Mouse (Mus musculus) heart, adult 2 months (tissue): ENCODE results near the gene Tmprss3. TPM values are rescaled to one million over a fixed set of nuclear protein-coding genes. Genes with fewer than 3 reads are reported as not detected.

Experiments
- DNase-seq, 2 experiments: peaks; one replicate each; pipeline ENCODE4 v3.0.0; 2021
- H3K27ac ChIP-seq: fragments of 200-600 bp; 2 replicates; pipeline ENCODE4 v1.8.1; 2022
- H3K27me3 ChIP-seq: fragments of 200-500 bp; 2 replicates; pipeline ENCODE4 v1.6.1; 2012; ENCODE audit warnings: mild to moderate bottlenecking, low read length, inconsistent platforms, mixed read lengths; ENCODE audit not compliant: control insufficient read depth, insufficient read depth
- H3K36me3 ChIP-seq: fragments of 200-500 bp; 2 replicates; pipeline ENCODE4 v1.6.1; 2012; ENCODE audit warnings: low read length, inconsistent platforms; ENCODE audit not compliant: control insufficient read depth, insufficient read depth
- H3K4me1 ChIP-seq: fragments of 200-500 bp; 2 replicates; pipeline ENCODE4 v1.6.1; 2011; ENCODE audit warnings: low read length; ENCODE audit not compliant: control insufficient read depth, insufficient read depth
- H3K4me3 ChIP-seq: fragments of 200-600 bp; 2 replicates; pipeline ENCODE4 v1.8.1; 2022
- H3K79me2 ChIP-seq: fragments of 200-500 bp; replicated peaks from 2 replicates; pipeline ENCODE4 v1.6.1; 2012; ENCODE audit warnings: mild to moderate bottlenecking, inconsistent platforms, low read length, moderate library complexity, mixed read lengths; ENCODE audit not compliant: control insufficient read depth, insufficient read depth
- H3K9ac ChIP-seq: fragments of 200-500 bp; 2 replicates; pipeline ENCODE4 v1.6.1; 2012; ENCODE audit warnings: low read depth, mild to moderate bottlenecking, control low read depth, inconsistent platforms, low read length, mixed read lengths
- CTCF ChIP-seq: fragments of 200-600 bp; IDR thresholded peaks from 2 replicates; pipeline ENCODE4 v1.8.1; 2022; ENCODE audit warnings: antibody characterized with exemption, mild to moderate bottlenecking, moderate library complexity
- EP300 ChIP-seq: fragments of 200-500 bp; IDR thresholded peaks from 2 replicates; pipeline ENCODE4 v1.6.1; 2011; ENCODE audit warnings: low read depth, low read length, control low read depth; ENCODE audit not compliant: insufficient read depth
- POLR2A ChIP-seq: fragments of 200-500 bp; IDR thresholded peaks from 2 replicates; pipeline ENCODE4 v1.6.1; 2011; ENCODE audit warnings: mild to moderate bottlenecking, low read depth, low read length, control low read depth; ENCODE audit not compliant: insufficient read depth
- WGBS: fragments of 180-500 bp; shearing (Covaris S2); methylation state at CpG from one replicate; pipeline ENCODE4 v1.1.7; 2018; 5-methylcytosine and 5-hydroxymethylcytosine counted together
- intact Hi-C: fragments of 180-260 bp; cut with DNase I; formaldehyde crosslinking; loops from one replicate; pipeline ENCODE4 v1.15.1; 2025
- polyA plus RNA-seq: library from polyadenylated mRNA; depleted of rRNA; stranded (reverse); fragments of >200 nt; gene quantifications from 2 replicates; pipeline ENCODE4 v1.2.3, GENCODE M21; 2012
- total RNA-seq, 2 experiments: library from RNA; stranded (reverse); gene quantifications; 2 replicates each; pipeline ENCODE4 v1.2.3; 2021

Gene Tmprss3
- total and polyA plus RNA-seq, 3 experiments: not detected

DNA sequence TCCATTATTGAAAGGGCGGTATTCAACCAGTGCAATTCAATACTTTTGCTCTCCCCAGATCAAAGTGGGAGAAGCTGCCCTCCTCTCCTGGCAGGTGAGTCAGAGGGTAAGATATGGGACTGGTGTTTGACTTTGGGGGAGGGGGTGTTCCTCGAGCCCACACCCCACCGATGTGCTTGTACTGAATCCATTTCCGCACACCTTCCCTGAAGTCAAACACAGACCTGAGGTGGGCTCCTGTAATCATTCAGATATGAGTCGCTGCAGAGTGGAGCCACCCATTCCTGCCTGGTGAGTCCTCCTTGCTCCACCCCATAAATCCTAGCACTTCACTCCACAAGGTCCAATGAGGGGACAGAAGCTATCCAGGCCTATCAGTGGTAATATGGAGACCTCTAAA, 29.0 kb downstream of the Tmprss3 start:
- Histone ChIP-seq H3K4me1 (no peaks in the 10 kb centered on the region), H3K79me2 (no peaks in the 10 kb centered on the region), H3K9ac (no peak overlapping the region), H3K27me3 (no peaks in the 10 kb centered on the region), H3K4me3 (no peak overlapping the region), H3K27ac (no peak overlapping the region), H3K36me3 (no peaks in the 10 kb centered on the region)
- DNase-seq: no peak
- TF ChIP-seq EP300 (no peak), CTCF (no peak)
- intact Hi-C loops: no loop called here
- 82% methylated on average over 5 of the region's 5 CpGs for WGBS

GRCm38 (mm10) chr17:31165127-31165526, 33.6 kb downstream of the Tmprss3 start, which contains the start of gene Tff1:
TSS of gene Tff1 (minus strand) at chr17:31165277.
- WGBS: 83% methylated on average over 6 of the region's 6 CpGs
- intact Hi-C loops: no loop called here

GRCm38 (mm10) chr17:31163821-31164220, 35.0 kb downstream of the Tmprss3 start:
- TF ChIP-seq POLR2A: no peak
- no peak for TF ChIP-seq EP300
- no peak for TF ChIP-seq CTCF
- Histone ChIP-seq H3K4me1 (no peaks in the 10 kb centered on the region), H3K9ac (no peak overlapping the region), H3K79me2 (no peaks in the 10 kb centered on the region), H3K27me3 (no peaks in the 10 kb centered on the region), H3K4me3 (no peak overlapping the region), H3K36me3 (no peaks in the 10 kb centered on the region), H3K27ac (no peak overlapping the region)
- 79% methylated on average over 2 of the region's 2 CpGs for WGBS
- intact Hi-C loops: no loop called here
- DNase-seq: no peak

More at GRCm38 (mm10) chr17:31165127-31165526, 33.6 kb downstream of the Tmprss3 start, which contains the start of gene Tff1:
- Histone ChIP-seq H3K36me3 (no peaks in the 10 kb centered on the region), H3K4me3 (no peak within 1 kb of the TSS), H3K9ac (no peak within 1 kb of the TSS), H3K79me2 (no peaks in the 10 kb centered on the region), H3K27me3 (no peaks in the 10 kb centered on the region), H3K4me1 (no peaks in the 10 kb centered on the region), H3K27ac (no peak within 1 kb of the TSS)
- DNase-seq: no peak
- TF ChIP-seq EP300: no peak
- no peak for TF ChIP-seq POLR2A
- no peak for TF ChIP-seq CTCF

GRCm38 (mm10) chr17:31162607-31163006, 36.2 kb downstream of the Tmprss3 start:
- no peak overlapping the region for H3K4me3 ChIP-seq

GRCm38 (mm10) chr17:31160291-31160690, 38.5 kb downstream of the Tmprss3 start:
- intact Hi-C loops: no loop called here
- no peak for DNase-seq
- no peaks in the 10 kb centered on the region for H3K36me3 ChIP-seq
- no peak overlapping the region for H3K9ac ChIP-seq
- no peak for TF ChIP-seq POLR2A
- TF ChIP-seq CTCF: no peak
- TF ChIP-seq EP300: no peak
- H3K4me1 ChIP-seq: no peaks in the 10 kb centered on the region
- WGBS: 80% methylated on average over 4 of the region's 4 CpGs
- H3K27me3 ChIP-seq: no peaks in the 10 kb centered on the region
- H3K79me2 ChIP-seq: no peaks in the 10 kb centered on the region
- H3K27ac ChIP-seq: no peak overlapping the region
- no peak overlapping the region for H3K4me3 ChIP-seq

More at GRCm38 (mm10) chr17:31162607-31163006, 36.2 kb downstream of the Tmprss3 start:
- no peaks in the 10 kb centered on the region for H3K27me3 ChIP-seq
- no peak for DNase-seq
- TF ChIP-seq EP300 (no peak), POLR2A (no peak), CTCF (no peak)
- intact Hi-C loops: no loop called here
- no peak overlapping the region for H3K9ac ChIP-seq
- no peaks in the 10 kb centered on the region for H3K79me2 ChIP-seq
- no peaks in the 10 kb centered on the region for H3K4me1 ChIP-seq
- 40% methylated on average over 12 of the region's 12 CpGs for WGBS
- H3K36me3 ChIP-seq: no peaks in the 10 kb centered on the region
- H3K27ac ChIP-seq: no peak overlapping the region

DNA sequence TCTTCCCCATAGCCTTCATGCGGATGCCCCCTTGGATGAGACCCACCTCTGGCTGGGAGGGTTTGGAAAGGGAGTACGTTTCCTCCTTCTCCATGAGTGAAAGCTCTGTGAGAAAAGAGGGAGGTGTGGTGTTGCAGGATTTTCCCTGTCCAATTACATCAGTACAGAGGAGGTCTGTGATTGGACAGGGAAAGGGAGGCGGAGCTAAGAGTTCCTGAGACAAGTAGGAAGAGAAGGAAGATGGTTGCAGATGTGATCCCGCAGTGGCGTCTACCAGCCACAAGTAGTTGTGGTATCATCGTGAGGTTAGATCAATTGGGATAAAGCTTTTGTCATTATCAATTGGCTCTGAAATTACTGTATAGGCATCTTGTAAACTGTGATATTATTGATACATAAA, 40.9 kb downstream of the Tmprss3 start:
- Histone ChIP-seq H3K36me3 (no peaks in the 10 kb centered on the region), H3K4me1 (no peaks in the 10 kb centered on the region; the same call in 1 of the 2 replicates), H3K4me3 (no peak overlapping the region), H3K27me3 (no peaks in the 10 kb centered on the region), H3K9ac (no peak overlapping the region), H3K79me2 (no peaks in the 10 kb centered on the region), H3K27ac (no peak overlapping the region)
- WGBS: 74% methylated on average over 6 of the region's 6 CpGs
- TF ChIP-seq EP300 (no peak), POLR2A (no peak), CTCF (no peak)
- intact Hi-C loops: no loop called here
- DNase-seq: no peak
